Mouse (Mus musculus): ENCODE measurements around the gene Dmpk. TPM values are rescaled to one million over a fixed set of nuclear protein-coding genes. Genes with fewer than 3 reads are reported as not detected.

Gene Dmpk
- polyA plus RNA-seq, 1 experiment = 294 TPM

DNA sequence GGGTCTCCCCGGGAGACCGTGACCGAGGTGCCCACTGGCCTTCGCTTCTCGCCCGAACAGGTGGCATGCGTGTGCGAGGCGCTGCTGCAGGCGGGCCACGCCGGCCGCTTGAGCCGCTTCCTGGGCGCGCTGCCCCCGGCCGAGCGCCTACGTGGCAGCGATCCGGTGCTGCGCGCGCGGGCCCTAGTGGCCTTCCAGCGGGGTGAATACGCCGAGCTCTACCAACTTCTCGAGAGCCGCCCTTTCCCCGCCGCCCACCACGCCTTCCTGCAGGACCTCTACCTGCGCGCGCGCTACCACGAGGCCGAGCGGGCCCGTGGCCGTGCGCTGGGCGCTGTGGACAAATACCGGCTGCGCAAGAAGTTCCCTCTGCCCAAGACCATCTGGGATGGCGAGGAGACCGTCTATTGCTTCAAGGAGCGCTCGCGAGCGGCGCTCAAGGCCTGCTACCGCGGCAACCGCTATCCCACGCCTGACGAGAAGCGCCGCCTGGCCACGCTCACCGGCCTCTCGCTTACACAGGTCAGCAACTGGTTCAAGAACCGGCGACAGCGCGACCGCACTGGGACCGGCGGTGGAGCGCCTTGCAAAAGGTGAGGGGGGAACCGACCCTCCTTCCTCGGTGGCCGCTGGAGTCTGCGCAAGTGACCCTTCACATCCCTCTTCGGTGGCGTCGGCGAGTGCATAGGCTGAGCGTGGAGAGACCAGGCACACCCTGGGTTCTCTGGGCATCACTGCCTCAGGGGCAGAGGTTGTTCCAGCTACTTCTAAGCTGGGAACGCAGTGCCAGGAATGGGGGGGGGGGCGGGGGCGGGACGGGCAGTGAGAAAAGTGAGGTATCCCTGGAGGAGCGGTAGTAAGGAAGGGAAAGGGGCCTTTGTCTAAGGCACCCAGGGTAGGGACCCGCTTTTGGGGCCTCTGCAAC is 11.4 kb downstream of the Dmpk start:
- H3K4me2 ChIP-seq (ENCODE audit: low read depth) = peak overlapping the region; percentile 88
- H3K36me3 ChIP-seq (ENCODE audit: control insufficient read depth, insufficient read depth) = peaks cover 4% of the 10 kb centered on the region
- TF ChIP-seq MYOD1 (IDR thresholded peaks at IDR 0.05; ENCODE audit: control insufficient read depth in 1 of 3, insufficient read length in 2 of 3, low read depth in 2 of 3) (peak in 2 of 3 experiments; percentile 54 to 70), MYOG (IDR thresholded peaks at IDR 0.05; ENCODE audit: control insufficient read depth in 1 of 3, insufficient read depth in 1 of 3, insufficient read length in 2 of 3, low read depth in 2 of 3) (peak in 1 of 3 experiments; percentile 54), TCF12 (IDR thresholded peaks at IDR 0.05; ENCODE audit: insufficient read depth, poor library complexity, severe bottlenecking) (no peak), E2F4 (IDR thresholded peaks at IDR 0.05; ENCODE audit: insufficient read depth) (no peak), POLR2A (IDR thresholded peaks at IDR 0.05; ENCODE audit: insufficient read length, low read depth) (peak; percentile 29), TCF3 (IDR thresholded peaks at IDR 0.05; ENCODE audit: insufficient read length, low read depth) (no peak), REST (IDR thresholded peaks at IDR 0.05; ENCODE audit: insufficient read depth, insufficient read length) (no peak), USF1 (IDR thresholded peaks at IDR 0.05; ENCODE audit: low read depth) (no peak), POLR2AphosphoS2 (IDR thresholded peaks at IDR 0.05; ENCODE audit: insufficient read length, low read depth) (peak; percentile 31), MAX (IDR thresholded peaks at IDR 0.05; ENCODE audit: low read depth) (no peak), SRF (IDR thresholded peaks at IDR 0.05; ENCODE audit: control insufficient read depth, insufficient read length, low read depth) (no peak)
- no peaks in the 10 kb centered on the region for H3K27me3 ChIP-seq (ENCODE audit: control insufficient read depth, insufficient read depth, insufficient read length)
- no peaks in the 10 kb centered on the region for H3K79me2 ChIP-seq (ENCODE audit: control insufficient read depth, insufficient read depth)
- peak overlapping the region; percentile 19 for H3ac ChIP-seq (ENCODE audit: control insufficient read depth, insufficient read length)
- peak overlapping the region; percentile 34 for H3K4me3 ChIP-seq

- peak overlapping the region; percentile 88 for H3K4me2 ChIP-seq (ENCODE audit: low read depth)
- H3K4me3 ChIP-seq = peak overlapping the region; percentile 34
- peak overlapping the region; percentile 19 for H3ac ChIP-seq (ENCODE audit: control insufficient read depth, insufficient read length)
- no peaks in the 10 kb centered on the region for H3K79me2 ChIP-seq (ENCODE audit: control insufficient read depth, insufficient read depth)
- TF ChIP-seq MYOG (IDR thresholded peaks at IDR 0.05; ENCODE audit: control insufficient read depth in 1 of 3, insufficient read depth in 1 of 3, insufficient read length in 2 of 3, low read depth in 2 of 3) (peak in 1 of 3 experiments; percentile 2), POLR2A (IDR thresholded peaks at IDR 0.05; ENCODE audit: insufficient read length, low read depth) (peak; percentile 19), MAX (IDR thresholded peaks at IDR 0.05; ENCODE audit: low read depth) (no peak)
- H3K27me3 ChIP-seq (ENCODE audit: control insufficient read depth, insufficient read depth, insufficient read length) = no peaks in the 10 kb centered on the region
- H3K36me3 ChIP-seq (ENCODE audit: control insufficient read depth, insufficient read depth) = no peaks in the 10 kb centered on the region
Measured at GRCm38 (mm10) chr7:19095751-19096110, 12.1 kb downstream of the Dmpk start.

DNA sequence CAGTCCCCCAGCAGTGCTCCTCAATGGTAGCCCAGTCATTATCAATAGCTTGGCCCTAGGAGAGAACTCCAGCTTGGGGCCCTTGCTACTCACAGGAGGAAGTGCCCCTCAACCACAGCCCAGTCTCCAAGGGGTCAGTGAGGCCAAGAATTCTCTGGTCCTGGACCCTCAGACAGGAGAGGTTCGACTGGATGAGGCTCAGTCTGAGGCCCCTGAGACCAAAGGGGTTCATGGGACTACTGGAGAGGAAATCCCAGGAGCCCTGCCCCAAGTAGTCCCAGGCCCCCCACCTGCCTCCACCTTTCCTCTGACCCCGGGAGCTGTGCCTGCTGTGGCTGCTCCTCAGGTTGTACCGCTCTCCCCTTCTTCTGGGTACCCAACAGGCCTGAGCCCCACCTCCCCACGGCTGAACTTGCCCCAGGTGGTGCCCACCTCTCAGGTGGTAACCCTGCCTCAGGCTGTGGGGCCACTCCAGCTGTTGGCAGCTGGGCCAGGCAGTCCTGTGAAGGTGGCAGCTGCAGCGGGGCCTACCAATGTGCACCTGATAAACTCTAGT is 12.8 kb downstream of the Dmpk start:
- TF ChIP-seq E2F4 (IDR thresholded peaks at IDR 0.05; ENCODE audit: insufficient read depth) = no peak
- TF ChIP-seq USF1 (IDR thresholded peaks at IDR 0.05; ENCODE audit: low read depth) = no peak
- no peak for TF ChIP-seq TCF3 (IDR thresholded peaks at IDR 0.05; ENCODE audit: insufficient read length, low read depth)
- no peak for TF ChIP-seq MYOD1 (IDR thresholded peaks at IDR 0.05; ENCODE audit: control insufficient read depth in 1 of 3, insufficient read length in 2 of 3, low read depth in 2 of 3)
- no peak for TF ChIP-seq TCF12 (IDR thresholded peaks at IDR 0.05; ENCODE audit: insufficient read depth, poor library complexity, severe bottlenecking)
- TF ChIP-seq POLR2AphosphoS2 (IDR thresholded peaks at IDR 0.05; ENCODE audit: insufficient read length, low read depth) = no peak
- no peak for TF ChIP-seq MAX (IDR thresholded peaks at IDR 0.05; ENCODE audit: low read depth)
- no peak for TF ChIP-seq REST (IDR thresholded peaks at IDR 0.05; ENCODE audit: insufficient read depth, insufficient read length)
- TF ChIP-seq POLR2A (IDR thresholded peaks at IDR 0.05; ENCODE audit: insufficient read length, low read depth) = no peak
- no peak for TF ChIP-seq SRF (IDR thresholded peaks at IDR 0.05; ENCODE audit: control insufficient read depth, insufficient read length, low read depth)
- TF ChIP-seq MYOG (IDR thresholded peaks at IDR 0.05; ENCODE audit: control insufficient read depth in 1 of 3, insufficient read depth in 1 of 3, insufficient read length in 2 of 3, low read depth in 2 of 3) = no peak
- peak overlapping the region; percentile 88 for H3K4me2 ChIP-seq (ENCODE audit: low read depth)
- H3K36me3 ChIP-seq (ENCODE audit: control insufficient read depth, insufficient read depth) = no peaks in the 10 kb centered on the region
- H3K27me3 ChIP-seq (ENCODE audit: control insufficient read depth, insufficient read depth, insufficient read length) = no peaks in the 10 kb centered on the region
- H3K79me2 ChIP-seq (ENCODE audit: control insufficient read depth, insufficient read depth) = no peaks in the 10 kb centered on the region
- peak overlapping the region; percentile 34 for H3K4me3 ChIP-seq
- no peak overlapping the region for H3ac ChIP-seq (ENCODE audit: control insufficient read depth, insufficient read length)

DNA sequence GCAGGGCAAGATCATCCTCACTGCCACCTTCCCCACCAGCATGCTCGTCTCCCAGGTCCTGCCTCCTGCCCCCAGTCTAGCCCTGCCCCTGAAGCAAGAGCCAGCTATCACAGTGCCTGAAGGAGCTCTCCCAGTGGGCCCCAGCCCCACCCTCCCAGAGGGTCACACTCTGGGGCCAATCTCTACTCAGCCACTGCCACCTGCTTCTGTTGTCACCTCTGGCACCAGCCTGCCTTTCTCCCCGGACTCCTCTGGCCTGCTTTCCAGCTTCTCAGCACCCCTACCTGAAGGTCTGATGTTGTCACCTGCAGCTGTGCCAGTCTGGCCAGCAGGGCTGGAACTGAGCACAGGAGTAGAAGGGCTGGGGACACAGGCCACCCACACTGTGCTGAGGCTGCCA is 13.6 kb downstream of the Dmpk start:
- no peak overlapping the region for H3ac ChIP-seq (ENCODE audit: control insufficient read depth, insufficient read length)
- H3K4me3 ChIP-seq = no peak overlapping the region
- H3K27me3 ChIP-seq (ENCODE audit: control insufficient read depth, insufficient read depth, insufficient read length) = no peaks in the 10 kb centered on the region
- H3K79me2 ChIP-seq (ENCODE audit: control insufficient read depth, insufficient read depth) = no peaks in the 10 kb centered on the region
- TF ChIP-seq CEBPB (IDR thresholded peaks at IDR 0.05; ENCODE audit: insufficient read depth, poor library complexity, severe bottlenecking) = no peak
- TF ChIP-seq USF1 (IDR thresholded peaks at IDR 0.05; ENCODE audit: low read depth) = no peak
- TF ChIP-seq POLR2AphosphoS2 (IDR thresholded peaks at IDR 0.05; ENCODE audit: insufficient read length, low read depth) = no peak
- no peak for TF ChIP-seq E2F4 (IDR thresholded peaks at IDR 0.05; ENCODE audit: insufficient read depth)
- TF ChIP-seq MYOD1 (IDR thresholded peaks at IDR 0.05; ENCODE audit: control insufficient read depth in 1 of 3, insufficient read length in 2 of 3, low read depth in 2 of 3) = no peak
- TF ChIP-seq REST (IDR thresholded peaks at IDR 0.05; ENCODE audit: insufficient read depth, insufficient read length) = no peak
- no peak for TF ChIP-seq POLR2A (IDR thresholded peaks at IDR 0.05; ENCODE audit: insufficient read length, low read depth)
- no peak for TF ChIP-seq TCF12 (IDR thresholded peaks at IDR 0.05; ENCODE audit: insufficient read depth, poor library complexity, severe bottlenecking)
- no peak for TF ChIP-seq MYOG (IDR thresholded peaks at IDR 0.05; ENCODE audit: control insufficient read depth in 1 of 3, insufficient read depth in 1 of 3, insufficient read length in 2 of 3, low read depth in 2 of 3)
- TF ChIP-seq TCF3 (IDR thresholded peaks at IDR 0.05; ENCODE audit: insufficient read length, low read depth) = no peak
- no peak for TF ChIP-seq SRF (IDR thresholded peaks at IDR 0.05; ENCODE audit: control insufficient read depth, insufficient read length, low read depth)
- TF ChIP-seq MAX (IDR thresholded peaks at IDR 0.05; ENCODE audit: low read depth) = no peak
- H3K36me3 ChIP-seq (ENCODE audit: control insufficient read depth, insufficient read depth) = no peaks in the 10 kb centered on the region
- H3K4me2 ChIP-seq (ENCODE audit: low read depth) = no peak overlapping the region
